Mouse (Mus musculus) liver, embryonic 14.5 days (tissue): ENCODE results near the gene Bmp7. TPM values are rescaled to one million over a fixed set of nuclear protein-coding genes. Genes with fewer than 3 reads are reported as not detected.

Source experiments
- ATAC-seq: fragments of 200-750 bp; cut with Nextera tagmentation; 2 replicates; pipeline ENCODE4 v1.8.0; 2017; ENCODE audit warnings: moderate number of reproducible peaks, mild to moderate bottlenecking, moderate library complexity; ENCODE audit not compliant: insufficient read depth
- DNase-seq, 3 experiments: peaks; one replicate each; pipeline ENCODE4 v3.0.0-alpha.2; 2012 to 2013; ENCODE audit warnings: low read depth in 3 of 3, low spot score in 3 of 3
- H3K27ac ChIP-seq: fragments of 300-500 bp; sonication (generic); 2 replicates; pipeline ENCODE4 v1.5.1; 2014; ENCODE audit warnings: moderate library complexity, mild to moderate bottlenecking, control low read depth, inconsistent platforms
- H3K27me3 ChIP-seq: fragments of 300-500 bp; sonication (generic); 2 replicates; pipeline ENCODE4 v1.6.1; 2014; ENCODE audit warnings: mild to moderate bottlenecking, low read length, moderate library complexity; ENCODE audit not compliant: control insufficient read depth, insufficient read depth
- H3K36me3 ChIP-seq: fragments of 300-500 bp; sonication (generic); replicated peaks from 2 replicates; pipeline ENCODE4 v1.6.1; 2014; ENCODE audit warnings: low read depth; ENCODE audit not compliant: control insufficient read depth, insufficient read depth
- H3K4me1 ChIP-seq, 2 experiments: fragments of 200-500 bp in 1 of 2; fragments of 300-500 bp in 1 of 2; sonication (generic) in 1 of 2; replicated peaks; 2 replicates each; pipeline ENCODE4 v1.6.1; 2012 to 2014; ENCODE audit warnings: antibody characterized with exemption in 1 of 2, inconsistent platforms in 1 of 2, low read length in 1 of 2; ENCODE audit not compliant: control insufficient read depth in 2 of 2, insufficient read depth in 2 of 2
- H3K4me2 ChIP-seq: fragments of 300-500 bp; sonication (generic); 2 replicates; pipeline ENCODE4 v1.6.1; 2014; ENCODE audit warnings: low read depth, mild to moderate bottlenecking, control low read depth, moderate library complexity
- H3K4me3 ChIP-seq, 2 experiments: fragments of 200-500 bp in 1 of 2; fragments of 300-500 bp in 1 of 2; sonication (generic) in 1 of 2; 2 replicates each; pipeline ENCODE4 v1.5.1; 2012 to 2014; ENCODE audit warnings: low read depth in 2 of 2, low read length in 2 of 2, mild to moderate bottlenecking in 2 of 2, control low read depth in 1 of 2, inconsistent platforms in 1 of 2, moderate library complexity in 1 of 2; ENCODE audit not compliant: insufficient read depth in 1 of 2
- H3K9ac ChIP-seq: fragments of 300-500 bp; sonication (generic); replicated peaks from 2 replicates; pipeline ENCODE4 v1.6.1; 2014; ENCODE audit warnings: mild to moderate bottlenecking, control low read depth, moderate library complexity
- H3K9me3 ChIP-seq: fragments of 300-500 bp; sonication (generic); 2 replicates; pipeline ENCODE4 v1.6.1; 2016; ENCODE audit warnings: low read length, mixed read lengths; ENCODE audit not compliant: control insufficient read depth
- CTCF ChIP-seq: IDR thresholded peaks from 2 replicates; pipeline ENCODE4 v1.5.1; 2016; ENCODE audit warnings: antibody characterized with exemption, low read depth, control low read depth
- EP300 ChIP-seq: IDR thresholded peaks from 2 replicates; pipeline ENCODE4 v1.6.1; 2016; ENCODE audit warnings: antibody characterized with exemption, low read depth
- WGBS: fragments of 180-500 bp; shearing (Covaris S2); extraction: QIAGEN DNeasy Blood & Tissue Kit; methylation state at CpG from one replicate; pipeline ENCODE4 v1.1.7; 2014; ENCODE audit not compliant: insufficient replicate concordance; 5-methylcytosine and 5-hydroxymethylcytosine counted together
- polyA plus RNA-seq, 2 experiments: library from polyadenylated mRNA; depleted of rRNA in 1 of 2; stranded (reverse) in 1 of 2; unstranded in 1 of 2; fragments of >200 nt; fragmentation: Nextera tagmentation in 1 of 2; extraction: Ambion mirVana in 1 of 2; gene quantifications; 2 replicates each; pipeline versions ENCODE4 v1.2.1 to v1.2.3; 2012 to 2014

Gene Bmp7
- polyA plus RNA-seq, 2 experiments: 1.7 to 1.8 TPM

GRCm38 (mm10) chr2:172831133-172831532 is 109.0 kb downstream of the Bmp7 start:
- H3K4me2 ChIP-seq: no peak overlapping the region
- no peak overlapping the region for H3K27ac ChIP-seq
- ATAC-seq (peak; percentile 13; the same call in 1 of the 2 replicates), DNase-seq (peak; percentile 27 to 43 (median 40))
- H3K4me3 ChIP-seq: no peak overlapping the region
- TF ChIP-seq CTCF (peak; percentile 99), EP300 (no peak)
- H3K4me1 ChIP-seq: no peaks in the 10 kb centered on the region
- no peaks in the 10 kb centered on the region for H3K9me3 ChIP-seq
- no peaks in the 10 kb centered on the region for H3K36me3 ChIP-seq
- no peaks in the 10 kb centered on the region for H3K27me3 ChIP-seq
- no peak overlapping the region for H3K9ac ChIP-seq
- WGBS: 11% methylated on average over 3 of the region's 3 CpGs

GRCm38 (mm10) chr2:172828229-172828628 is 111.9 kb downstream of the Bmp7 start:
- Histone ChIP-seq H3K9ac (no peak overlapping the region), H3K36me3 (no peaks in the 10 kb centered on the region), H3K9me3 (no peaks in the 10 kb centered on the region), H3K4me3 (no peak overlapping the region), H3K4me2 (no peak overlapping the region), H3K27ac (no peak overlapping the region), H3K4me1 (no peaks in the 10 kb centered on the region), H3K27me3 (peaks cover 2% of the 10 kb centered on the region)
- TF ChIP-seq CTCF (no peak), EP300 (no peak)
- no peak for ATAC-seq
- DNase-seq: no peak
- WGBS: 29% methylated on average over 5 of the region's 5 CpGs

GRCm38 (mm10) chr2:172827564-172827963 is 112.6 kb downstream of the Bmp7 start:
- peak in 1 of 3 experiments; percentile 7 for DNase-seq

GRCm38 (mm10) chr2:172825785-172826145 is 114.4 kb downstream of the Bmp7 start:
- H3K27ac ChIP-seq: no peak overlapping the region
- H3K4me2 ChIP-seq: no peak overlapping the region
- H3K4me1 ChIP-seq: no peaks in the 10 kb centered on the region
- H3K36me3 ChIP-seq: no peaks in the 10 kb centered on the region
- no peak overlapping the region for H3K4me3 ChIP-seq
- DNase-seq (no peak), ATAC-seq (no peak)
- peaks cover 2% of the 10 kb centered on the region for H3K27me3 ChIP-seq
- TF ChIP-seq EP300 (no peak), CTCF (no peak)
- H3K9me3 ChIP-seq: no peaks in the 10 kb centered on the region
- H3K9ac ChIP-seq: no peak overlapping the region
- WGBS: 56% methylated on average over 11 of the region's 11 CpGs

More at GRCm38 (mm10) chr2:172827564-172827963, 112.6 kb downstream of the Bmp7 start:
- no peaks in the 10 kb centered on the region for H3K36me3 ChIP-seq
- H3K4me2 ChIP-seq: no peak overlapping the region
- TF ChIP-seq EP300: no peak
- peak; percentile 58 for TF ChIP-seq CTCF
- no peak overlapping the region for H3K4me3 ChIP-seq
- peaks cover 2% of the 10 kb centered on the region for H3K27me3 ChIP-seq
- H3K27ac ChIP-seq: no peak overlapping the region
- no peak for ATAC-seq
- no peak overlapping the region for H3K9ac ChIP-seq
- H3K9me3 ChIP-seq: no peaks in the 10 kb centered on the region
- 39% methylated on average over 7 of the region's 7 CpGs for WGBS
- H3K4me1 ChIP-seq: no peaks in the 10 kb centered on the region

DNA sequence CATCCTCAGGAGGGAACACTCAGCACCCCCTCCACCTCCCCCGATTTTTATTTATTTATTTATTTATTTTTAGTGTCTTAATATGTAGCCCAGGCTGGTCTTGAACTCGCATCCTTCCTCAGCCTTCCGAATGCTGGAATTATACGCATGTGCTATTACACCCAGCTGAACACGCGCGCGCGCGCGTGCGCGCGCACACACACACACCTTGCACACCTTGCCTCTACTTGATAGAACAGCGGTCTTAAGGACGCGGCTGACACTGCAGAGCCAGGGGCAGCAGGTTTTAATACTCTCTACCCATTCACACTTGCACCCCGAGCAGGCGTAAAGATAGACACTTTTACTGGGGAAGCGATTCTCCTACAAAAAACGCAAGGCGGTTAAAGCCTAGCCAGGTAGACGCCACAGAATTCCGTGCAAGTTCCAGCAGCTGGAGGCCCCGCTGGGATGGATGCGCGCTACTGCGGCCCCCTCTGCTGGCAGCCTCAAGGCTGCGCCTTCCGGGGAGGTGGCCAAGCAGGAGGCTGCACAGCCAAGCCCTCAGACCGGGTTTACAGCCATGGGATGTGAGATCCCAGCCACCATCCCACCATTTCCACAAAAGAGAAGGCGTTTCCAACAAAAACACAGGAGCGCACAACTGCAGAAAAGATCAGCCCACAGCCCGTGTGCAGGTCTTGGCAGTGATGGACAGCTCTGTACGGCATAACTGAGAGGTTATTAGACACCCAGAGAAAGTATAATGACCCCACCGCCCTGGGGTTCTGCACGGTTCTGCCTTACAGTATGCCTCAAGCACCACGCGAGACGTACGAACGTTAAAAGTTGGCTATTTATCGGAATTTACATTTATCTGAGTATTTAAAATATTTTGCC is 115.0 kb downstream of the Bmp7 start:
- Histone ChIP-seq H3K9ac (no peak overlapping the region), H3K27ac (no peak overlapping the region), H3K9me3 (no peaks in the 10 kb centered on the region), H3K4me1 (no peaks in the 10 kb centered on the region), H3K36me3 (no peaks in the 10 kb centered on the region), H3K27me3 (peaks cover 2% of the 10 kb centered on the region), H3K4me2 (no peak overlapping the region), H3K4me3 (no peak overlapping the region)
- ATAC-seq (no peak), DNase-seq (no peak)
- TF ChIP-seq EP300 (no peak), CTCF (peak; percentile 66)
- WGBS: 19% methylated on average over 43 of the region's 43 CpGs
